Mouse (Mus musculus): ENCODE measurements around the gene Cd79b. TPM values are rescaled to one million over a fixed set of nuclear protein-coding genes. Genes with fewer than 3 reads are reported as not detected.

Gene Cd79b
- 1.1 and 1.5 TPM in 2 replicates for polyA plus RNA-seq (2015; fragmentation: Nextera tagmentation; extraction: Ambion mirVana)

DNA sequence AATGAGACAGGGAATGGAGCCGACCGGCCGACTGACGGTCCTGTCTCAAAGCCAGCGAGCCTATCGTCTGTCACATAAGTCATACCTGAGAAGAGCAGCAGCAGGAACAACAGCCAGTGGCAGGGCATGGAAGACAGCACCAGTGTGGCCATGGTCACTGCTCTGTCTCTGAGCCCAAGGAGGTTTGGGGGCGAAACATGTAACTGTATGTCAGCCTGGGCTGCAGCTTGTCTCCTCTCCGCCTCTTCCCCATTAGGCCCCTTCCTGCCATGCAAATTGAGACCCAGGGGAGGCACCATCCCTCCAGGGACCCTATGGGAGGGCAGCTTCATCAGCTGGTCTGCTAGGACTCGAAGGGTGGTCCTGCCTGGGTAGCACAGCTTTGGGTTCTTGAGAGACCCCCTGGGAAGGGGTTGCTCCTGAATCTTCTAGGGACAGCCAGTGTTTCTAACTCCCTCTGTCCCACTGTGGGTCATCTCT lies at the start of gene Cd79b:
Gene Cd79b (minus strand): TSS at position 430 of the 480 bp plus-strand sequence.

DNA sequence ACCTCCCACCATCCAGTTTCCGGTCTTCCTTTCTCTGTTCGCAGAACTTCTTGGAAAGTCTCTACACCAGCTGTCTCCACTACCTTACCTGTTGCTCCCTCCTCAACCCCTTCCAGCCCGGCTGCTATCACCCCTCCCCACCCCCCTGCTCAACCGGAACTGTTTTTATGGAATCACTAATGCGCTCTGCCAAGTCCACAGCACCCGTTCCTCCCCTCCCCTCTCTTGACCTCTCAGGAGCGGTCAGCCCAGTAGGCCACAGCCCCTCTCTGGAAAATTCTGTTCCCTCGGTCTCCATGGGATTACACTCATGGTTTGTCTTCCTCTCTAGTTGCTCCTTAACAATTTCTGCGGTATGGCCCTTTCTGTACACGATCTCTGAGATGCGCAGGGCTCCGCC lies 38.6 kb upstream of the Cd79b start, which contains the start of gene Scn4a:
Gene Scn4a (minus strand): TSS at position 101 of the 400 bp plus-strand sequence.

DNA sequence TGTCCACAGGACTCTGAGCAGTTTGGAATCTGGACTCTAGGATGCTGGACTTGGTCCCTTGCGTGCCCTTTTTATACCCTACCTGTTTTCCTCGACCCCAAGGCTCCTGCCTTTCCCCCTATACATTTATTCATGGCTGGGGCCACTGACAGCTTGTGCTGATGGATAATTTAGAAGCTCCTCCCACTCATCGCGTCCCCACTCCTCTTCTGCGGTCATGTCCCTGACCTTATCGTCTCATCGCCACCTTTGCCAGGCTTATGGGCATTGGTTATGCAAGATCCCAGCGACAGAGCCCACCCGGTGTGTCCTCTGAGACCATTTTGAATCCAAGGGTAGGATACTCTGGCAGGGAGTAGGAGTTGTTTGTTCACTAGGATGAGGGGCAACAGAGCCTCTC lies 12.8 kb downstream of the Cd79b start, which contains the start of gene Gh:
Gene Gh (minus strand): TSS at position 101 of the 400 bp plus-strand sequence.

DNA sequence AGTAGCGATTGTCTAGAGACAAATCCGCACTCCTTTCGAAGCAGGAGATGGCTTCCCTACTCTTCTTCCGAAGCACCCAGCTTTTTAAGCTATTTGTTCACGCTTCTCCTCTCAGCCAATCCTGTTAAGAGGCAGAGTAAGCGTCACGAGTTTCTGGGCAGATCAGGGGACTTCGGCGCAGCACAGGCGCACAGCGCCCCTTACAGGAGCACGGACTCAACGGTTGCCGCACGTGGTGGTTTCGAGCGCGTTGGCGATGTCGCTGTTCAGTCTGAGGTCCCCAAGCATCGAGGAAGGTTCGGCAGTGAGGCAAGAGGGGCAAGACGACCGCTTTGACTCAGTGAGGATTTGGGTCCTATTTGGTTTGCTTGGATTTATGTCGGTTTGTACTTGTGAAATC lies 38.1 kb downstream of the Cd79b start, which contains the start of gene Tcam1:
Gene Tcam1 (plus strand): TSS at position 219 of the 400 bp plus-strand sequence.

DNA sequence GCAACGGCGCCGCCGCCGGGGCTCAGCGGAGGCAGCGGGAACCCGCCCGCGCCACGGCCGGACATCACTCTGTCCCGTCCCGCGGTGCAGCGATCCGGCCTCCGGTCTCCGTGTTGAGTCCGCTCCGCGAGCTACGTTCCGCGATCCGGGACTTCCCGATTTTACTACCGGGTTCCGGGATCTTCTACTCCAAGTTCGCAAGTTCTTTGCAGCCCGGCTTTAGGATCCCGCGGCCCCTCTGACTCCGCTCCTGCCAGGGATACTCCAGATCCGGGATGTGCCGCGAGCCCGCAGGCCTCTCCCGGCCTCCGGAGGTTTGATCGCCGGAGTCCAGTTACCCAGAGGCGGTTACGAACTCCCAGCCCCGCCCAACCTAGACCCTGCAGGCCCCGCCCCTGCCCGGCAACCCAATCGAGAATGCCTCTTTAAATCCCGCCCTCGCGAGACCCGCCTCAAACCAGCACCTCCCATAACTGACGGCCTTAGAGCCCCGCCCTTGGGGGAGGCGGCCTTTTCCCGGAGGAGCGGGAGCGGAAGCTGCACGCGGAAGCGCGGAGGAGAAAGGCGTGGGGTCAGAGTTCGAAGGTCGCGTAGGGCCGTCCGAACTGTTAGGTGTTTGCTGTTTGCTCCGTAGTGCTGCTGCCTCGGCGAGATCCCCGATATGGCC lies 41.8 kb downstream of the Cd79b start, which contains the start of gene Smarcd2:
Gene Smarcd2 (minus strand): TSS at position 329 of the 667 bp plus-strand sequence.

Other genes starting within 250 kb of the Cd79b start
- gene Taco1, start 248.7 kb downstream of the Cd79b start, polyA plus RNA-seq (2015; fragmentation: Nextera tagmentation; extraction: Ambion mirVana): 5.8 TPM in 2 replicates
- 12.8 and 14.9 TPM in 2 replicates for gene Map3k3, start 230.1 kb downstream of the Cd79b start, polyA plus RNA-seq (2015; fragmentation: Nextera tagmentation; extraction: Ambion mirVana)
- not detected in 2 replicates for gene Gm10840, start 153.9 kb downstream of the Cd79b start, polyA plus RNA-seq (2015; fragmentation: Nextera tagmentation; extraction: Ambion mirVana)
- 30.1 and 32.3 TPM in 2 replicates for gene Limd2, start 153.9 kb downstream of the Cd79b start, polyA plus RNA-seq (2015; fragmentation: Nextera tagmentation; extraction: Ambion mirVana)
- gene Strada, start 112.6 kb downstream of the Cd79b start, polyA plus RNA-seq (2015; fragmentation: Nextera tagmentation; extraction: Ambion mirVana): 11.3 and 13.3 TPM in 2 replicates
- 51.0 and 54.6 TPM in 2 replicates for gene Ccdc47, start 98.4 kb downstream of the Cd79b start, polyA plus RNA-seq (2015; fragmentation: Nextera tagmentation; extraction: Ambion mirVana)
- gene Ddx42, start 97.8 kb downstream of the Cd79b start, polyA plus RNA-seq (2015; fragmentation: Nextera tagmentation; extraction: Ambion mirVana): 30.4 and 34.3 TPM in 2 replicates
- gene Ftsj3, start 58.7 kb downstream of the Cd79b start, polyA plus RNA-seq (2015; fragmentation: Nextera tagmentation; extraction: Ambion mirVana): 27.5 and 29.8 TPM in 2 replicates
- 177 and 179 TPM in 2 replicates for gene Psmc5, start 58.6 kb downstream of the Cd79b start, polyA plus RNA-seq (2015; fragmentation: Nextera tagmentation; extraction: Ambion mirVana)
- gene Smarcd2, start 41.8 kb downstream of the Cd79b start, polyA plus RNA-seq (2015; fragmentation: Nextera tagmentation; extraction: Ambion mirVana): 31.7 and 32.2 TPM in 2 replicates
- gene Tcam1, start 38.1 kb downstream of the Cd79b start, polyA plus RNA-seq (2015; fragmentation: Nextera tagmentation; extraction: Ambion mirVana): 0.06 TPM in 1 of 2 replicates, not detected in the other
- gene Gh, start 12.9 kb downstream of the Cd79b start, polyA plus RNA-seq (2015; fragmentation: Nextera tagmentation; extraction: Ambion mirVana): not detected in 2 replicates
- gene Scn4a, start 38.5 kb upstream of the Cd79b start, polyA plus RNA-seq (2015; fragmentation: Nextera tagmentation; extraction: Ambion mirVana): not detected in 2 replicates
- not detected in 2 replicates for gene Prr29, start 50.7 kb upstream of the Cd79b start, polyA plus RNA-seq (2015; fragmentation: Nextera tagmentation; extraction: Ambion mirVana)
- gene Icam2, start 73.3 kb upstream of the Cd79b start, polyA plus RNA-seq (2015; fragmentation: Nextera tagmentation; extraction: Ambion mirVana): 15.2 and 25.4 TPM in 2 replicates
- 3.4 TPM in 2 replicates for gene Ern1, start 173.1 kb upstream of the Cd79b start, polyA plus RNA-seq (2015; fragmentation: Nextera tagmentation; extraction: Ambion mirVana)